Mouse (Mus musculus) heart, postnatal 0 days (tissue): ENCODE data around the gene Scrn2.

Experiments used
- CTCF ChIP-seq: IDR thresholded peaks from 2 replicates; pipeline ENCODE4 v1.5.1; 2016; ENCODE audit warnings: antibody characterized with exemption, control low read depth, low read depth
- EP300 ChIP-seq: IDR thresholded peaks from 2 replicates; pipeline ENCODE4 v1.6.1; 2016; ENCODE audit warnings: antibody characterized with exemption, low read depth

DNA sequence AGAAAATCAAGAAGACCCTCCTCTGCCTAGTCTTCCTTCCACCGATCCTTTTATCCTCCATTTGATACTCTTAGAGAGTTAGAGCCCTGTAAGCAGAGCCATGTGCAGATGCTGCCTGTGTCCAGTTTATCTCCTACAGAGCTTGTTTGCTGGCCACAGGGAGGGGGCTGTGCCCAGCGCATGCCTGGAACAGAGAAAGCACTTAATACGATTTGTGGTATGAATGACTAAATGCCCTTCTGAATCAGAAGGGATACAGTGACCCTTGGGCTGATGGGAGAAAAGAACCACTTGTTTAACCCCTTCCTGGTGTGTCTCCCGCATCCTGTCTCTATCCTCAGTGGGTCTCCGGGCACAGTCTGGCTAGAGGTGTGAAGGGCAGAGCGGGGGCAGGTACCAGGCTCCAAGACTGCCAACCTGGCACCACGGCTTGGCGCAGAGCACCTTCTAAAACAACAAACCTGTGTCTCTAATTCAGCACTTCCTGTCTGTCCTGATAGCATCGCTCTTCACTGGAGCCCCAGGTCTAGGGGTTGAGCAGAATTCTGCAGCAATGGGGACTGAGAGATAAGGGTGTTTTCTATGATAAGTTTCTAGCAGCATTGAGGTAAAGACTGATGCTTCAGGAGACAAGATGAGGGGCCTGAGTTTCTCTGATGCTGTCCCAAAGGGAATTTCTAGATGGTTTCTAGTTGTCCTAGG, 22.5 kb upstream of the Scrn2 start:
- no peak for TF ChIP-seq CTCF
- TF ChIP-seq EP300, result no peak
